In the genomic region with DNA sequence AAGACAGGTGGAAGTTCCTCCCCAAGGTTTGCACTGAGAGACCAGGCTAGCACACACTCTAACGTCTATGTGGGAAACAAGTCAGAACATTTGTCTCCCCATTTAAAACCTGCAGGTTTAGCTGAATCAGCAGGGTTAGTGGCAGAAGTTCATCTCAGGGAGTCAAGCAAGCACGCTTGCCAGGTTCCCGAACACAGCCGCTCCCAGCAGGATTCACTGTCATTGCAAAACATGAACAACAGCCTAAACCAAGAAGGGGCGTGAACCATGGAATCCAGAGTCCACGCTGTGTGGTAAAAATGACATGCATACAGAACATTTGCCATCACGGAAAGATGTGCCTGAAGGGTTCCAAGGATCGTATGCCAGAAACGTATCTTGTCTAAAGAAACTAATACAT, we compare ENCODE assay signal across 21 mouse cellular contexts. TPM values are rescaled to one million over a fixed set of nuclear protein-coding genes. Genes with fewer than 3 reads are reported as not detected.
"Had no signal": no experiment of that assay in that cellular context is flagged by ENCODE, and none has a peak within 500 bp of the region (broad histone marks: within the 10 kb centered on the region; RNA-seq: fewer than 3 reads in every experiment).

No protein-coding gene starts in this region.

- H3K9ac ChIP-seq: limb, embryonic 13.5 days; liver, embryonic 13.5 days; liver, postnatal 0 days; lung, embryonic 15.5 days; midbrain, embryonic 12.5 days; neural tube, embryonic 13.5 days had no signal

- H3K27me3 ChIP-seq: limb, embryonic 13.5 days; liver, embryonic 13.5 days; lung, embryonic 15.5 days; neural tube, embryonic 13.5 days had no signal

- H3K27ac ChIP-seq: kidney, postnatal 0 days; limb, embryonic 13.5 days; liver, embryonic 13.5 days; lung, embryonic 15.5 days; macrophage; midbrain, embryonic 12.5 days; neural tube, embryonic 13.5 days had no signal

- H3K9me3 ChIP-seq: limb, embryonic 13.5 days; liver, embryonic 13.5 days; lung, embryonic 15.5 days; megakaryocyte, embryonic 14.5 days; midbrain, embryonic 12.5 days; neural tube, embryonic 13.5 days had no signal

- DNase-seq: kidney, adult 9 months; kidney, postnatal 36 days; liver, embryonic 13.5 days; liver, postnatal 0 days; lung, postnatal 14 days; retina, postnatal 1 day; right cerebral cortex, postnatal 4 days; spleen, adult 18-20 months; thymus, postnatal 4 days had no signal

- H3K4me3 ChIP-seq: limb, embryonic 13.5 days; liver, embryonic 13.5 days; lung, embryonic 15.5 days; megakaryocyte, embryonic 14.5 days; midbrain, embryonic 12.5 days; neural tube, embryonic 13.5 days had no signal

- H3K36me3 ChIP-seq: limb, embryonic 13.5 days; liver, embryonic 13.5 days; midbrain, embryonic 12.5 days; neural tube, embryonic 13.5 days had no signal

- ATAC-seq: liver, postnatal 0 days; midbrain, embryonic 16.5 days had no signal

- H3K4me2 ChIP-seq: limb, embryonic 13.5 days; liver, embryonic 13.5 days; lung, embryonic 15.5 days; midbrain, embryonic 12.5 days; neural tube, embryonic 13.5 days had no signal

RNA-seq across cellular contexts. Expression of a gene that starts 23.7 kb away (rescaled TPM):
- polyA plus RNA-seq: liver, embryonic 13.5 days; macrophage had no signal

RNA-seq across cellular contexts. Expression of a gene that starts 35.1 kb away (rescaled TPM):
- total RNA-seq: layer of hippocampus, adult 18-20 months; layer of hippocampus, postnatal 10 days; left cerebral cortex, postnatal 36 days had no signal
- polyA plus RNA-seq: kidney, postnatal 0 days; limb, embryonic 13.5 days; liver, embryonic 13.5 days; liver, postnatal 0 days; lung, embryonic 15.5 days; macrophage; midbrain, embryonic 12.5 days; midbrain, embryonic 16.5 days; neural tube, embryonic 13.5 days; stomach, embryonic 14.5 days had no signal
